Mouse (Mus musculus): Measurements from ENCODE around the gene Ferd3l. TPM values are rescaled to one million over a fixed set of nuclear protein-coding genes. Genes with fewer than 3 reads are reported as not detected.

Ferd3l gene
- polyA plus RNA-seq, 1 experiment, result not detected

DNA sequence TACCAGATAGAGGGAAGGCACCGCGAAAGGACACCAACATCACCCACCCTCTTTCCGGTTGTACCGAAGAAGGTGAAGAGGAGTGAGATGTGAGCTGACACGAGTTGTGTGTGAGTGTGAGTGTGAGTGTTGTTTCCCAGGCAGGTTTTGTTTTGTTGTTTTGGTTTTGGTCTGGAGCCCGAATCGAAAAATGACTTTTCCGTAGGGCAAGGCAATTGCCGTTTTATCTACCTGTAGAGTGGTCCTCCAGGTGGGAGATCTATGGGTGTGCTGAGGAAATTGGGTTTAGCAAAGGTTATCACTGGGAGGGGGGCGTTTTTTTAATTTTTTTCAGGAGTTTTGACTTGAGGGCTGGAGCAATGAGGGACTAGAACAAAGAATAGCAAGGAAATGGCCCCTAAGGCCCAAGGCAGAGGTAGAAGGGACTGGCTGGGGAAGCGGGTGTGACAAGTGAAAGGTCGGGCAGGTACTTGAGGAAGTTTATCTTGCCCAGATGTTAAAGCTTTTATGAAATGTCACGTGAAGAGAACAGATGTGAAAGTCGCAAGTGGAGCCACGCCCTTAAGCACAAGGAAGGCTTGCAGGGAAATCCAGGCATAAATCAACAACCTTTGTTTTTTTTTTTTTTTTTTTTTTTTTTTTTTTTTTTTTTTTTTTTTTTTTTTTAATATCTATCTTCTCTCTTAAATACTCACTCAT is 35.6 kb downstream of the Ferd3l start:
- Histone ChIP-seq H3K27me3 (replicated peaks) (peaks cover 86% of the 10 kb centered on the region), H3K4me1 (peaks cover 32% of the 10 kb centered on the region), H3K36me3 (replicated peaks; ENCODE audit: low read length) (no peaks in the 10 kb centered on the region), H3K9me3 (peaks cover 18% of the 10 kb centered on the region; the same call in 1 of the 2 replicates), H3K4me3 (replicated peaks) (no peak overlapping the region)
- TF ChIP-seq FLI1 (IDR thresholded peaks at IDR 0.05; ENCODE audit: low read length) (no peak), GATA1 (IDR thresholded peaks at IDR 0.05; ENCODE audit: borderline replicate concordance, low read length) (no peak)

DNA sequence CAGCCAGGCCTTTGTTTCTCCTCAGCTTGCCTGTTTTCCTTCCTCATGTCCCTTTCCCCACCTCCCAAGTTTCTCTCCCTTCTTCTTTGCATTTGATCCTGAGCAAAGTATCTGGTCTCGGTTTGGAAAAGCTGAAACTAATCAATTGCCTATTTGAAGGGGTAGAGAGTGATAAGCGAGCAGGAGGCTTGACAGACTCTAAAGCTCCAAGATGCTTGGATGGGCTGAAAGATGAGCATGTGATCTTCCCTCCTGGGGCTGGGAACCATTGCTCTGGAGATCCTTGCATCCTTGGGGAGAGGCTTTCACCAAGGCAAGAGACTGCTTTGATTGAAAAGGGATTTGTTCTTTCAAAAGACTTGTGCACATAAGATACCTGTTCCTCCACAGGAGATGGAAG is 36.2 kb downstream of the Ferd3l start:
- peaks cover 28% of the 10 kb centered on the region for H3K4me1 ChIP-seq
- H3K4me3 ChIP-seq (replicated peaks), result no peak overlapping the region
- H3K27me3 ChIP-seq (replicated peaks), result peaks cover 86% of the 10 kb centered on the region
- peaks cover 20% of the 10 kb centered on the region; the same call in 1 of the 2 replicates for H3K9me3 ChIP-seq
- TF ChIP-seq FLI1 (IDR thresholded peaks at IDR 0.05; ENCODE audit: low read length) (no peak), GATA1 (IDR thresholded peaks at IDR 0.05; ENCODE audit: borderline replicate concordance, low read length) (no peak)
- no peaks in the 10 kb centered on the region for H3K36me3 ChIP-seq (replicated peaks; ENCODE audit: low read length)

DNA sequence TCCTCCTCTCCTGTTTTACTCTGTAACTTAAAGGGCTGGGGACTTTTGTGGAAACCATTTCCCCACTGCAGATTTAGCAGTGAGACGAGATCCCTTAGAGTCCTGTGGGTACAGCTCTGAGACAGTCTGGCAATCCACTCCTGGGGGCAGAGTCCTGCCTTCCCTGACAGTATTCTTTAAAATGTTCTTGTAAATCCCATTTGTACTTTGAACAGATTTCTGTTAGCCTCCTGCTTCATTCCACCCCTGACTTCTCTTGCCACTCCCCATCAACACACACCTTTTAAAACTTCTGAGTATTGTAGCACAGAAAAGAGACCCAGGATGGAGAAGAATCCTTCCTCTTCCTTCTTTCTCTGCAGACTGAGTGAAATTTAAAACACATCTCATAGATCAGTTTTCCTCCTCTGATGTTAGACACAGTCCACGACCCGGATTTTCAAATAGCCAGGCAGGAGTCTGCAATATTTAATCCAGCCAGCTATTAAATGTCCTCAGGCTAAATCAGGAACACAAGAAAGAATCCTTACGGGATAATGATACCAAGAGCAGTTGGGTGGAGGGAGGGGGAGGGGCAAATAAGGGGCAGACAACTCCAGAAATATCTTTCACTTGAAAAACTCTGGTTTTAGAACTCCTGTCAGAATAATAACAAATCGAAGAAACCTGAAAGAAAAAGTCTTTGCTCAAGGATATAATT is 37.6 kb downstream of the Ferd3l start:
- no peak for TF ChIP-seq FLI1 (IDR thresholded peaks at IDR 0.05; ENCODE audit: low read length)
- TF ChIP-seq GATA1 (IDR thresholded peaks at IDR 0.05; ENCODE audit: borderline replicate concordance, low read length), result no peak
- Histone ChIP-seq H3K4me1 (peaks cover 28% of the 10 kb centered on the region), H3K4me3 (replicated peaks) (no peak overlapping the region), H3K36me3 (replicated peaks; ENCODE audit: low read length) (no peaks in the 10 kb centered on the region), H3K9me3 (peaks cover 20% of the 10 kb centered on the region; the same call in 1 of the 2 replicates), H3K27me3 (replicated peaks) (peaks cover 87% of the 10 kb centered on the region)

DNA sequence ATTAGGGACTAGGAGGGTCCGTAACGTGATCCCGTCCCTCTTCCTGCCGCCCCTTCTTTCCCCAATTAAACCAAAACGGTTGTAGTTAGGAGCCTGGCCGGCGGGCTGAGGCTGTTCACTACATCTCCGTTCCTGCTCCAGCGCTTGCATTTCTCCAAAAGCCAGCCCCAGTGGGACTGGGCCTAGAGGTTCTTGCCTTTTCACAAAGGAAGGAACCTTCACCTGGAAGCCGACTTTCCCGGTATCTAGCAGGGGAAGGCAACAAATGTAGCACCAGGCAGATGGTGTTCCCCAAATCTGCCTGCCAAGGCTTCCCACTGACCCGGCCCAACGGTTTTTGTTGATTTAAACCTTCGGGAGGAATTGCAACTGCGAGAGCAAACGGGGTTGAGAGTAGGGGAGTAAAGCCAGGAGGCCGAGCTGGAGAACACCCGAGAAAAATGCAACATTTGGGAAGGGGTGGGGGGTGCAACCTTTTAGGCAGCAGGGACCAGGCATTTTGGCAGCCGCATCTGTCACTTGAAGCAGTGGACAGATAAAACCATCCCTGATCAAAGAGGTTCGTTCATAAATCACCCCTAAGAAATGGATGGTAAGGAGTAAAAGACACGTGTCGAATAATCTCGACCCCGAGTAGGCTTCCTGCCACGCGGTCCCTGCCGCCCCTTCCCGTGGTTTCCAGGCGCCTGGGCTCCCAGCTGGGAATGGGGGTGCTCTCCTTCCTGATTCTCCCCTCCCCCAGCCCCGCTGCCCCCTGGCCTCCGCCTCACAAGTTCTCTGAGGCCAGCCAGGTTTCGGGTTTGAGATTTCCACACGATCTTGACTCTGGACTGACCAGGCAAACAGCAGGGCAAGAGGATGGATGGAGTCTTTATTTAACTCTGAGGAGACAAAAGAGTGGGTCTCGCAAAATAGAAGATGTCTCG is 38.5 kb downstream of the Ferd3l start:
- H3K4me1 ChIP-seq, result peaks cover 28% of the 10 kb centered on the region
- H3K9me3 ChIP-seq, result peaks cover 23% of the 10 kb centered on the region
- H3K36me3 ChIP-seq (replicated peaks; ENCODE audit: low read length), result no peaks in the 10 kb centered on the region
- H3K27me3 ChIP-seq (replicated peaks), result peaks cover 86% of the 10 kb centered on the region
- no peak overlapping the region for H3K4me3 ChIP-seq (replicated peaks)
- no peak for TF ChIP-seq FLI1 (IDR thresholded peaks at IDR 0.05; ENCODE audit: low read length)

DNA sequence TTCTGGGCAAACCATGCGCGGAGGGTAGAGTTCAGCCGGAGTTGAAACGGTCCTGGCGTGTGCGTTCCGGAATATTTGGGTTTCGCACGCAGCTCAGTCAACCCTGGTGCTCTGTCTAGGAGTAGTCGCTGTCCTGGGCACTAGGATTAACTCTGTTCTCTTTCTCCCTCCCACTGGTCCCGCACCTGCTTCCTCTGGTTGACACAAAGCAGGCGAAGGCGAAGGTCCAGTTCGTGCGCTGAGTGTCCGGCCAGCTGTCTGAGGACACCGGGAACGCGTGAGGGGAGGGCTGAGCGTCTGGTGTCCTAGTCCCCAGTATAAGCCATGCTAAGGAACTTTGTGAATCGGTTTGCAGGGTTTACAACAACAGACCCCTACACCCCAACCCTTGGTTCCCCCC is 39.3 kb downstream of the Ferd3l start:
- no peak overlapping the region for H3K4me3 ChIP-seq (replicated peaks)
- TF ChIP-seq FLI1 (IDR thresholded peaks at IDR 0.05; ENCODE audit: low read length), result no peak
- no peak for TF ChIP-seq GATA1 (IDR thresholded peaks at IDR 0.05; ENCODE audit: borderline replicate concordance, low read length)
- no peaks in the 10 kb centered on the region for H3K36me3 ChIP-seq (replicated peaks; ENCODE audit: low read length)
- H3K4me1 ChIP-seq, result peaks cover 24% of the 10 kb centered on the region
- peaks cover 81% of the 10 kb centered on the region for H3K27me3 ChIP-seq (replicated peaks)
- H3K9me3 ChIP-seq, result peaks cover 21% of the 10 kb centered on the region

DNA sequence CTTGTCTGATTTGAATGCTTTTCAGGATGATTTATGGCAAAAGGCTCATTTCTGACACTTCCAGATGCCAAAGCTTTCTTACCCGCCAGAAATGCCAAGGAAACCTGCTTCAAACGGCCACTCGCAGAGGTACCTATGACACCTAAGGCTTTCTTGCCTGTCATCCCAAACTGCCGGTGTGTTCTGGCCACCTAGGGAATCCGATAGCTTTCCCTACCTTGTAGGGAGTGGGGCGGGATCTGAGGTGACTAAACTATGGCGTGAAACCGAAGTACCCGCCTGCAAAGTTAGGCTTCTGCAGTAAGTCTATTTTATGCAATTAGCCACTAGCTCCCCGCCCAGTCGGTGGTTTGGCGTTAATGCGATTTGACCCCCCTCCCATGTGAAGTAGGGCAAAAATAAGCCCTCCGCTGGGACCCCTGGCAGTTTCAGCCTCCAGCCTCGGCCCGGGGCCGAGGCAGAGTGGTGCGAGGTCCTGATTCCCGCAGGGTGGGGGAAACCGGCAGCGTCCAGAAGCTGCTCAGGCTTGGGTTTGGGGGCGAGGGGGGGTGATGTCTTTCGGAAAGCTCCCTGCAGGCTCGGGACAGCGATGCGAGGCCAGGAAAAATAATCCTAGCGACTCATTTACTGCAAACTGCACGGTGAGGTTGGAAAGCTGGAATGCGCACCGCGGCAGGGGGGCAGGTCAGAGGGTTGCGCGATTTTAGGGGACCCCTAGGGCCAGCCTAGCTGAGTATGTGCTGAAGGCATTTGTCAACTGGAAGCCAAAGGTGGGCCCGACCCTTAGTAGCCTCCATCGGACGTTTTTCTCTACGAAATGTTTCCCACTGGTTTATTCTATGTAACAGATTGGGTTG is 40.0 kb downstream of the Ferd3l start:
- Histone ChIP-seq H3K9me3 (peaks cover 21% of the 10 kb centered on the region), H3K4me1 (peaks cover 18% of the 10 kb centered on the region), H3K36me3 (replicated peaks; ENCODE audit: low read length) (no peaks in the 10 kb centered on the region), H3K4me3 (replicated peaks) (no peak overlapping the region), H3K27me3 (replicated peaks) (peaks cover 81% of the 10 kb centered on the region)
- TF ChIP-seq GATA1 (IDR thresholded peaks at IDR 0.05; ENCODE audit: borderline replicate concordance, low read length) (no peak), FLI1 (IDR thresholded peaks at IDR 0.05; ENCODE audit: low read length) (no peak)

DNA sequence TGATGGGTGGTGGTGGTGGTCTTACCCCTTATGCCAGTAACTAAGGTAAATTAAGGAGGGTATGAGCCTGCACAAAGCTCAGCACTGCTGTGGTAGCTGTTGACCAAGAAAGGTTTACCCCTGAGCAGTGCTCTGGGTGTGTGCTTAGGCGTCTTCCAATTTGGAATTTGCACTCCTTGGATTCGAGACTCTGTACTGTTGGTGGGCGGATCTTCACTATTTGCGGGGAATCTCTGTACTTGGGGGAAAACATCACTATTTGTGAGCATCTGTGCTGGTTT is 40.6 kb downstream of the Ferd3l start:
- Histone ChIP-seq H3K9me3 (peaks cover 17% of the 10 kb centered on the region), H3K27me3 (replicated peaks) (peaks cover 77% of the 10 kb centered on the region), H3K4me3 (replicated peaks) (no peak overlapping the region), H3K36me3 (replicated peaks; ENCODE audit: low read length) (no peaks in the 10 kb centered on the region), H3K4me1 (peaks cover 14% of the 10 kb centered on the region)
- TF ChIP-seq GATA1 (IDR thresholded peaks at IDR 0.05; ENCODE audit: borderline replicate concordance, low read length), result no peak
- TF ChIP-seq FLI1 (IDR thresholded peaks at IDR 0.05; ENCODE audit: low read length), result no peak

Other genes starting within 250 kb of the Ferd3l start
- 0.19 TPM in 1 of 2 replicates, not detected in the other for gene Twist1, start 29.2 kb downstream of the Ferd3l start, polyA plus RNA-seq (2012; ENCODE audit: insufficient read depth, low replicate concordance)